Mouse (Mus musculus): ENCODE data around the gene Dcxr. TPM values are rescaled to one million over a fixed set of nuclear protein-coding genes. Genes with fewer than 3 reads are reported as not detected.
A peak's percentile ranks its signal among the peaks of the same experiment; 100 is the strongest.
"Not testable (repeated sequence)": the region's sequence is repeated elsewhere in the genome, so short reads cannot be mapped to it uniquely, and the experiment has no call there.

Dcxr gene
- total and polyA plus RNA-seq, 2 experiments from 2014 or later = 9.9 to 11.2 TPM

GRCm38 (mm10) chr11:120682683-120683082 lies 44.4 kb downstream of the Dcxr start:
- Histone ChIP-seq H3K9ac (replicated peaks; ENCODE audit: low read length, poor library complexity, severe bottlenecking) (no peak overlapping the region), H3K9me3 (ENCODE audit: low read length) (no peaks in the 10 kb centered on the region), H3K27me3 (ENCODE audit: insufficient read depth, low read length) (no peaks in the 10 kb centered on the region), H3K4me3 (ENCODE audit: low read depth, low read length) (no peak overlapping the region), H3K36me3 (ENCODE audit: insufficient read depth, low read length) (peaks cover 52% of the 10 kb centered on the region), H3K4me2 (ENCODE audit: low read depth, low read length, poor library complexity, severe bottlenecking) (no peak overlapping the region), H3K4me1 (ENCODE audit: insufficient read depth, low read length) (no peaks in the 10 kb centered on the region), H3K27ac (ENCODE audit: low read depth, low read length) (no peak overlapping the region)
- 92% methylated on average over 5 of the region's 5 CpGs for WGBS
- TF ChIP-seq CTCF (IDR thresholded peaks at IDR 0.05) = no peak
- DNase-seq (ENCODE audit: low spot score) (no peak), ATAC-seq (ENCODE audit: low FRiP score) (no peak)

- peak; percentile 63 for TF ChIP-seq CTCF (IDR thresholded peaks at IDR 0.05)
- no peaks in the 10 kb centered on the region for H3K27me3 ChIP-seq (ENCODE audit: insufficient read depth, low read length)
- no peaks in the 10 kb centered on the region for H3K4me1 ChIP-seq (ENCODE audit: insufficient read depth, low read length)
- no peak overlapping the region for H3K27ac ChIP-seq (ENCODE audit: low read depth, low read length)
- WGBS = 73% methylated on average over 3 of the region's 3 CpGs
- H3K9ac ChIP-seq (replicated peaks; ENCODE audit: low read length, poor library complexity, severe bottlenecking) = no peak overlapping the region
- H3K4me3 ChIP-seq (ENCODE audit: low read depth, low read length) = no peak overlapping the region
- H3K4me2 ChIP-seq (ENCODE audit: low read depth, low read length, poor library complexity, severe bottlenecking) = no peak overlapping the region
- H3K36me3 ChIP-seq (ENCODE audit: insufficient read depth, low read length) = peaks cover 49% of the 10 kb centered on the region
- ATAC-seq (ENCODE audit: low FRiP score) (no peak), DNase-seq (ENCODE audit: low spot score) (no peak)
- H3K9me3 ChIP-seq (ENCODE audit: low read length) = no peaks in the 10 kb centered on the region
These were observed 47.2 kb downstream of the Dcxr start for GRCm38 (mm10) chr11:120679909-120680308.

- DNase-seq (ENCODE audit: low spot score) (no peak), ATAC-seq (ENCODE audit: low FRiP score) (no peak)
- no peak overlapping the region for H3K4me2 ChIP-seq (ENCODE audit: low read depth, low read length, poor library complexity, severe bottlenecking)
- no peaks in the 10 kb centered on the region for H3K27me3 ChIP-seq (ENCODE audit: insufficient read depth, low read length)
- no peaks in the 10 kb centered on the region for H3K9me3 ChIP-seq (ENCODE audit: low read length)
- H3K4me1 ChIP-seq (ENCODE audit: insufficient read depth, low read length) = peaks cover 8% of the 10 kb centered on the region
- no peak overlapping the region for H3K27ac ChIP-seq (ENCODE audit: low read depth, low read length)
- peaks cover 32% of the 10 kb centered on the region for H3K36me3 ChIP-seq (ENCODE audit: insufficient read depth, low read length)
- H3K9ac ChIP-seq (replicated peaks; ENCODE audit: low read length, poor library complexity, severe bottlenecking) = no peak overlapping the region
- 96% methylated on average over 4 of the region's 4 CpGs for WGBS
- TF ChIP-seq CTCF (IDR thresholded peaks at IDR 0.05) = no peak
- H3K4me3 ChIP-seq (ENCODE audit: low read depth, low read length) = no peak overlapping the region
These were observed 50.1 kb downstream of the Dcxr start for GRCm38 (mm10) chr11:120676951-120677350.

GRCm38 (mm10) chr11:120675875-120676274 lies 51.2 kb downstream of the Dcxr start:
- H3K36me3 ChIP-seq (ENCODE audit: insufficient read depth, low read length) = peaks cover 24% of the 10 kb centered on the region
- not testable (repeated sequence) for H3K4me3 ChIP-seq (ENCODE audit: low read depth, low read length); H3K27me3 ChIP-seq (ENCODE audit: insufficient read depth, low read length); H3K9ac ChIP-seq (replicated peaks; ENCODE audit: low read length, poor library complexity, severe bottlenecking); H3K4me1 ChIP-seq (ENCODE audit: insufficient read depth, low read length); ATAC-seq (ENCODE audit: low FRiP score); H3K4me2 ChIP-seq (ENCODE audit: low read depth, low read length, poor library complexity, severe bottlenecking); H3K27ac ChIP-seq (ENCODE audit: low read depth, low read length); H3K9me3 ChIP-seq (ENCODE audit: low read length); DNase-seq (ENCODE audit: low spot score)
- 99% methylated on average over 5 of the region's 5 CpGs for whole genome bisulfite sequencing

Other genes starting within 250 kb of the Dcxr start
- gene Mrpl12, start 242.7 kb downstream of the Dcxr start, total RNA-seq (2014; rRNA removed) = 39.2 and 42.7 TPM in 2 replicates
- gene Mrpl12, start 242.7 kb downstream of the Dcxr start, polyA plus RNA-seq (2015; fragmentation: Nextera tagmentation; extraction: Ambion mirVana) = 147 TPM in 2 replicates
- 28.4 and 30.1 TPM in 2 replicates for gene Slc25a10, start 235.4 kb downstream of the Dcxr start, total RNA-seq (2014; rRNA removed)
- 19.8 and 21.4 TPM in 2 replicates for gene Slc25a10, start 235.4 kb downstream of the Dcxr start, polyA plus RNA-seq (2015; fragmentation: Nextera tagmentation; extraction: Ambion mirVana)
- 0.60 TPM in 1 of 2 replicates, not detected in the other for gene Gcgr, start 196.6 kb downstream of the Dcxr start, total RNA-seq (2014; rRNA removed)
- 0.17 and 0.21 TPM in 2 replicates for gene Gcgr, start 196.6 kb downstream of the Dcxr start, polyA plus RNA-seq (2015; fragmentation: Nextera tagmentation; extraction: Ambion mirVana)
- gene Mcrip1, start 177.6 kb downstream of the Dcxr start, total RNA-seq (2014; rRNA removed) = 132 and 138 TPM in 2 replicates
- 243 and 270 TPM in 2 replicates for gene Mcrip1, start 177.6 kb downstream of the Dcxr start, polyA plus RNA-seq (2015; fragmentation: Nextera tagmentation; extraction: Ambion mirVana)
- gene Ppp1r27, start 176.1 kb downstream of the Dcxr start, total RNA-seq (2014; rRNA removed) = not detected in 2 replicates
- gene Ppp1r27, start 176.1 kb downstream of the Dcxr start, polyA plus RNA-seq (2015; fragmentation: Nextera tagmentation; extraction: Ambion mirVana) = not detected in 2 replicates
- gene P4hb, start 154.0 kb downstream of the Dcxr start, total RNA-seq (2014; rRNA removed) = 161 and 165 TPM in 2 replicates
- 191 and 209 TPM in 2 replicates for gene P4hb, start 154.0 kb downstream of the Dcxr start, polyA plus RNA-seq (2015; fragmentation: Nextera tagmentation; extraction: Ambion mirVana)
- 233 and 286 TPM in 2 replicates for gene Arhgdia, start 145.7 kb downstream of the Dcxr start, total RNA-seq (2014; rRNA removed)
- 390 and 417 TPM in 2 replicates for gene Arhgdia, start 145.7 kb downstream of the Dcxr start, polyA plus RNA-seq (2015; fragmentation: Nextera tagmentation; extraction: Ambion mirVana)
- 70.8 and 86.9 TPM in 2 replicates for gene Alyref, start 128.9 kb downstream of the Dcxr start, total RNA-seq (2014; rRNA removed)
- gene Alyref, start 128.9 kb downstream of the Dcxr start, polyA plus RNA-seq (2015; fragmentation: Nextera tagmentation; extraction: Ambion mirVana) = 130 and 145 TPM in 2 replicates
- gene Anapc11, start 128.9 kb downstream of the Dcxr start, total RNA-seq (2014; rRNA removed) = 41.1 and 58.4 TPM in 2 replicates
- 193 and 203 TPM in 2 replicates for gene Anapc11, start 128.9 kb downstream of the Dcxr start, polyA plus RNA-seq (2015; fragmentation: Nextera tagmentation; extraction: Ambion mirVana)
- not detected in 2 replicates for gene Npb, start 118.8 kb downstream of the Dcxr start, total RNA-seq (2014; rRNA removed)
- 1.3 TPM in 2 replicates for gene Npb, start 118.8 kb downstream of the Dcxr start, polyA plus RNA-seq (2015; fragmentation: Nextera tagmentation; extraction: Ambion mirVana)
- 130 and 137 TPM in 2 replicates for gene Pcyt2, start 109.3 kb downstream of the Dcxr start, total RNA-seq (2014; rRNA removed)
- 129 and 143 TPM in 2 replicates for gene Pcyt2, start 109.3 kb downstream of the Dcxr start, polyA plus RNA-seq (2015; fragmentation: Nextera tagmentation; extraction: Ambion mirVana)
- 31.3 and 39.7 TPM in 2 replicates for gene Sirt7, start 102.0 kb downstream of the Dcxr start, total RNA-seq (2014; rRNA removed)
- gene Sirt7, start 102.0 kb downstream of the Dcxr start, polyA plus RNA-seq (2015; fragmentation: Nextera tagmentation; extraction: Ambion mirVana) = 34.7 and 36.0 TPM in 2 replicates
- gene Mafg, start 93.7 kb downstream of the Dcxr start, total RNA-seq (2014; rRNA removed) = 42.1 and 46.5 TPM in 2 replicates
- 40.8 and 41.7 TPM in 2 replicates for gene Mafg, start 93.7 kb downstream of the Dcxr start, polyA plus RNA-seq (2015; fragmentation: Nextera tagmentation; extraction: Ambion mirVana)
- gene Pycr1, start 83.5 kb downstream of the Dcxr start, total RNA-seq (2014; rRNA removed) = 8.6 and 10.8 TPM in 2 replicates
- gene Pycr1, start 83.5 kb downstream of the Dcxr start, polyA plus RNA-seq (2015; fragmentation: Nextera tagmentation; extraction: Ambion mirVana) = 10.4 and 11.7 TPM in 2 replicates
- 1.5 and 1.6 TPM in 2 replicates for gene Myadml2, start 79.1 kb downstream of the Dcxr start, total RNA-seq (2014; rRNA removed)
- 1.4 and 1.7 TPM in 2 replicates for gene Myadml2, start 79.1 kb downstream of the Dcxr start, polyA plus RNA-seq (2015; fragmentation: Nextera tagmentation; extraction: Ambion mirVana)
- gene Notum, start 66.1 kb downstream of the Dcxr start, total RNA-seq (2014; rRNA removed) = 5.5 and 10.5 TPM in 2 replicates
- gene Notum, start 66.1 kb downstream of the Dcxr start, polyA plus RNA-seq (2015; fragmentation: Nextera tagmentation; extraction: Ambion mirVana) = 3.1 and 3.6 TPM in 2 replicates
- 106 and 113 TPM in 2 replicates for gene Aspscr1, start 54.3 kb downstream of the Dcxr start, total RNA-seq (2014; rRNA removed)
- gene Aspscr1, start 54.3 kb downstream of the Dcxr start, polyA plus RNA-seq (2015; fragmentation: Nextera tagmentation; extraction: Ambion mirVana) = 143 and 153 TPM in 2 replicates
- 70.8 and 76.0 TPM in 2 replicates for gene Cenpx, start 13.5 kb downstream of the Dcxr start, total RNA-seq (2014; rRNA removed)
- gene Cenpx, start 13.5 kb downstream of the Dcxr start, polyA plus RNA-seq (2015; fragmentation: Nextera tagmentation; extraction: Ambion mirVana) = 94.5 and 94.6 TPM in 2 replicates
- gene Lrrc45, start 13.4 kb downstream of the Dcxr start, total RNA-seq (2014; rRNA removed) = 44.8 and 47.8 TPM in 2 replicates
- 46.8 and 51.0 TPM in 2 replicates for gene Lrrc45, start 13.4 kb downstream of the Dcxr start, polyA plus RNA-seq (2015; fragmentation: Nextera tagmentation; extraction: Ambion mirVana)
- 766 and 788 TPM in 2 replicates for gene Rac3, start 5.8 kb downstream of the Dcxr start, total RNA-seq (2014; rRNA removed)
- 808 and 853 TPM in 2 replicates for gene Rac3, start 5.8 kb downstream of the Dcxr start, polyA plus RNA-seq (2015; fragmentation: Nextera tagmentation; extraction: Ambion mirVana)
- gene Cbr2, start 4.8 kb upstream of the Dcxr start, total RNA-seq (2014; rRNA removed) = 3.6 and 5.2 TPM in 2 replicates
- 4.0 and 4.4 TPM in 2 replicates for gene Cbr2, start 4.8 kb upstream of the Dcxr start, polyA plus RNA-seq (2015; fragmentation: Nextera tagmentation; extraction: Ambion mirVana)
- 0.93 and 1.0 TPM in 2 replicates for gene Hmga1b, start 35.5 kb upstream of the Dcxr start, total RNA-seq (2014; rRNA removed)
- gene Hmga1b, start 35.5 kb upstream of the Dcxr start, polyA plus RNA-seq (2015; fragmentation: Nextera tagmentation; extraction: Ambion mirVana) = 2.7 TPM in 2 replicates
- 86.5 and 106 TPM in 2 replicates for gene Rfng, start 56.9 kb upstream of the Dcxr start, total RNA-seq (2014; rRNA removed)
- 130 and 138 TPM in 2 replicates for gene Rfng, start 56.9 kb upstream of the Dcxr start, polyA plus RNA-seq (2015; fragmentation: Nextera tagmentation; extraction: Ambion mirVana)
- gene Gps1, start 57.0 kb upstream of the Dcxr start, total RNA-seq (2014; rRNA removed) = 252 and 262 TPM in 2 replicates
- 233 and 253 TPM in 2 replicates for gene Gps1, start 57.0 kb upstream of the Dcxr start, polyA plus RNA-seq (2015; fragmentation: Nextera tagmentation; extraction: Ambion mirVana)
- 46.4 and 52.3 TPM in 2 replicates for gene Dus1l, start 69.1 kb upstream of the Dcxr start, total RNA-seq (2014; rRNA removed)
- 38.4 and 41.6 TPM in 2 replicates for gene Dus1l, start 69.1 kb upstream of the Dcxr start, polyA plus RNA-seq (2015; fragmentation: Nextera tagmentation; extraction: Ambion mirVana)
- gene Fasn, start 97.3 kb upstream of the Dcxr start, total RNA-seq (2014; rRNA removed) = 469 and 488 TPM in 2 replicates
- 76.0 and 85.4 TPM in 2 replicates for gene Fasn, start 97.3 kb upstream of the Dcxr start, polyA plus RNA-seq (2015; fragmentation: Nextera tagmentation; extraction: Ambion mirVana)
- 6.2 and 7.2 TPM in 2 replicates for gene Ccdc57, start 205.6 kb upstream of the Dcxr start, total RNA-seq (2014; rRNA removed)
- gene Ccdc57, start 205.6 kb upstream of the Dcxr start, polyA plus RNA-seq (2015; fragmentation: Nextera tagmentation; extraction: Ambion mirVana) = 6.8 and 7.8 TPM in 2 replicates
- gene Slc16a3, start 221.2 kb upstream of the Dcxr start, total RNA-seq (2014; rRNA removed) = 14.6 and 20.2 TPM in 2 replicates
- 3.2 and 4.1 TPM in 2 replicates for gene Slc16a3, start 221.2 kb upstream of the Dcxr start, polyA plus RNA-seq (2015; fragmentation: Nextera tagmentation; extraction: Ambion mirVana)